Mouse (Mus musculus) ES-Bruce4 (cell line): Measurements from ENCODE around the gene Hoxd8.

Experiments used
- CTCF ChIP-seq: IDR thresholded peaks from one replicate; pipeline ENCODE4 v1.8.1; 2011; ENCODE audit warnings: low read depth, low read length
- POLR2A ChIP-seq: IDR thresholded peaks from one replicate; pipeline ENCODE4 v1.8.1; 2011; ENCODE audit warnings: low read length; ENCODE audit not compliant: insufficient read depth

- TF ChIP-seq POLR2A (no peak), CTCF (peak; percentile 51)
Observed at GRCm38 (mm10) chr2:74694066-74694465, 10.3 kb upstream of the Hoxd8 start.
